Mouse (Mus musculus) embryonic fibroblast, embryonic 13.5 days (primary cell): ENCODE data around the gene Gm20388. TPM values are rescaled to one million over a fixed set of nuclear protein-coding genes. Genes with fewer than 3 reads are reported as not detected.
A peak's percentile ranks its signal among the peaks of the same experiment; 100 is the strongest.

Source experiments
- H3K27ac ChIP-seq: 2 replicates; pipeline ENCODE4 v1.5.1; 2012; ENCODE audit warnings: low read length, control low read depth, inconsistent platforms; ENCODE audit not compliant: insufficient read depth
- H3K4me1 ChIP-seq: 2 replicates; pipeline ENCODE4 v1.6.1; 2011; ENCODE audit warnings: low read length; ENCODE audit not compliant: control insufficient read depth, insufficient read depth
- H3K4me3 ChIP-seq: 2 replicates; pipeline ENCODE4 v1.5.1; 2011; ENCODE audit warnings: mild to moderate bottlenecking, control low read depth, low read length; ENCODE audit not compliant: insufficient read depth
- CTCF ChIP-seq: IDR thresholded peaks from 2 replicates; pipeline ENCODE4 v1.5.1; 2011; ENCODE audit warnings: mild to moderate bottlenecking, control low read depth, low read length, moderate library complexity, borderline replicate concordance; ENCODE audit not compliant: insufficient read depth
- POLR2A ChIP-seq: IDR thresholded peaks from 2 replicates; pipeline ENCODE4 v1.6.1; 2011; ENCODE audit warnings: low read depth, mild to moderate bottlenecking, control low read depth, low read length, moderate library complexity
- polyA plus RNA-seq: library from polyadenylated mRNA; stranded (reverse); fragments of >200 nt; gene quantifications from 2 replicates; pipeline ENCODE4 v1.2.4, GENCODE M21; 2011; ENCODE audit warnings: low read depth; ENCODE audit not compliant: missing spikeins, insufficient read length

Gm20388 gene
- polyA plus RNA-seq, 1 experiment, result 82.8 TPM

- no peak for TF ChIP-seq CTCF
- no peak for TF ChIP-seq POLR2A
- Histone ChIP-seq H3K27ac (no peak overlapping the region), H3K4me3 (no peak overlapping the region), H3K4me1 (no peaks in the 10 kb centered on the region)
Observed at GRCm38 (mm10) chr8:122441326-122441725, 2530.7 kb downstream of the Gm20388 start.

GRCm38 (mm10) chr8:122442356-122442755 is 2531.7 kb downstream of the Gm20388 start:
- H3K4me1 ChIP-seq, result no peaks in the 10 kb centered on the region
- H3K4me3 ChIP-seq, result peak overlapping the region; percentile 73
- no peak overlapping the region for H3K27ac ChIP-seq
- TF ChIP-seq POLR2A (no peak), CTCF (no peak)

GRCm38 (mm10) chr8:122442781-122443180 is 2532.1 kb downstream of the Gm20388 start:
- Histone ChIP-seq H3K4me3 (peak overlapping the region; percentile 73), H3K27ac (peak overlapping the region; percentile 12; the same call in 1 of the 2 replicates), H3K4me1 (no peaks in the 10 kb centered on the region)
- no peak for TF ChIP-seq CTCF
- TF ChIP-seq POLR2A, result no peak

GRCm38 (mm10) chr8:122443262-122444006 is 2532.8 kb downstream of the Gm20388 start, which contains the start of gene Mvd:
Gene Mvd (minus strand): TSS chr8:122443422.
- TF ChIP-seq CTCF, result peak; percentile 34; the same call in 1 of the 2 replicates
- TF ChIP-seq POLR2A, result peak; percentile 99
- Histone ChIP-seq H3K4me3 (peak within 1 kb of the TSS; percentile 73), H3K4me1 (no peaks in the 10 kb centered on the region), H3K27ac (peak within 1 kb of the TSS; percentile 62)

- peak overlapping the region; percentile 62 for H3K27ac ChIP-seq
- peak overlapping the region; percentile 53 for H3K4me3 ChIP-seq
- TF ChIP-seq POLR2A (peak; percentile 28; the same call in 1 of the 2 replicates), CTCF (no peak)
- no peaks in the 10 kb centered on the region for H3K4me1 ChIP-seq
Observed at GRCm38 (mm10) chr8:122444058-122444748, 2533.6 kb downstream of the Gm20388 start.

GRCm38 (mm10) chr8:122445203-122445602 is 2534.6 kb downstream of the Gm20388 start:
- Histone ChIP-seq H3K4me3 (no peak overlapping the region), H3K27ac (no peak overlapping the region), H3K4me1 (no peaks in the 10 kb centered on the region)
- TF ChIP-seq CTCF, result peak; percentile 37; the same call in 1 of the 2 replicates
- 0 out of 2 replicates have a peak, but pooled peaks have one; percentile 11 for TF ChIP-seq POLR2A

- Histone ChIP-seq H3K4me1 (no peaks in the 10 kb centered on the region), H3K4me3 (no peak overlapping the region), H3K27ac (no peak overlapping the region)
- no peak for TF ChIP-seq POLR2A
- no peak for TF ChIP-seq CTCF
Observed at GRCm38 (mm10) chr8:122451161-122451703, 2540.6 kb downstream of the Gm20388 start.

- Histone ChIP-seq H3K4me3 (no peak overlapping the region), H3K27ac (no peak overlapping the region), H3K4me1 (no peaks in the 10 kb centered on the region)
- TF ChIP-seq CTCF (no peak), POLR2A (no peak)
Observed at GRCm38 (mm10) chr8:122452154-122452553, 2541.5 kb downstream of the Gm20388 start.

GRCm38 (mm10) chr8:122454409-122454808 is 2543.8 kb downstream of the Gm20388 start:
- TF ChIP-seq CTCF (no peak), POLR2A (no peak)
- H3K27ac ChIP-seq, result no peak overlapping the region

More at GRCm38 (mm10) chr8:122454409-122454808, 2543.8 kb downstream of the Gm20388 start:
- Histone ChIP-seq H3K4me3 (no peak overlapping the region), H3K4me1 (no peaks in the 10 kb centered on the region)
